Mouse (Mus musculus): ENCODE measurements at regions not wholly inside any gene's neighbourhood (a gene's known extent, or its start where the extent isn't known, plus 50 kb on each side); places are given as distances from the start of the nearest gene placed in this dataset.

GRCm38 (mm10) chr4:53264501-53264900 lies 104.8 kb upstream of the Abca1 start:
- TF ChIP-seq POLR2A (IDR thresholded peaks at IDR 0.05; ENCODE audit: low read depth, low read length) (no peak), CTCF (IDR thresholded peaks at IDR 0.05; ENCODE audit: extremely low read depth, insufficient read length, insufficient replicate concordance, low read depth, low read length) (no peak)
